Mouse (Mus musculus) brain, embryonic 14.5 days (tissue): ENCODE data around the gene Kif27. TPM values are rescaled to one million over a fixed set of nuclear protein-coding genes. Genes with fewer than 3 reads are reported as not detected.
"Not testable (repeated sequence)": the region's sequence is repeated elsewhere in the genome, so short reads cannot be mapped to it uniquely, and the experiment has no call there.

ENCODE experiments used
- DNase-seq: peaks from one replicate; pipeline ENCODE4 v3.0.0-alpha.2; 2011; ENCODE audit warnings: low read depth
- CTCF ChIP-seq: fragments of 200-500 bp; IDR thresholded peaks from 2 replicates; pipeline ENCODE4 v1.5.1; 2012; ENCODE audit warnings: inconsistent platforms, mild to moderate bottlenecking, moderate library complexity, borderline replicate concordance; ENCODE audit not compliant: insufficient read depth, insufficient read length; ENCODE audit errors: extremely low read depth
- POLR2A ChIP-seq: fragments of 200-500 bp; IDR thresholded peaks from 2 replicates; pipeline ENCODE4 v1.6.1; 2012; ENCODE audit warnings: mild to moderate bottlenecking, inconsistent platforms, borderline replicate concordance; ENCODE audit not compliant: poor library complexity, insufficient read depth, insufficient read length, severe bottlenecking; ENCODE audit errors: extremely low read depth
- polyA plus RNA-seq: library from polyadenylated mRNA; depleted of rRNA; stranded (reverse); fragments of >200 nt; gene quantifications from 2 replicates; pipeline ENCODE4 v1.2.3, GENCODE M21; 2012

The Kif27 gene
- polyA plus RNA-seq, 1 experiment = 2.5 TPM

- TF ChIP-seq POLR2A = no peak
- TF ChIP-seq CTCF = no peak
- peak; percentile 76 for DNase-seq
Observed at GRCm38 (mm10) chr13:58384779-58385546, 26.0 kb upstream of the Kif27 start, which contains the start of gene 2210016F16Rik. Gene 2210016F16Rik (minus strand): TSS chr13:58385225.

- DNase-seq = no peak
- no peak for TF ChIP-seq CTCF
- no peak for TF ChIP-seq POLR2A
Observed at GRCm38 (mm10) chr13:58384371-58384770, 25.4 kb upstream of the Kif27 start.

GRCm38 (mm10) chr13:58373153-58373470, 14.2 kb upstream of the Kif27 start:
- no peak for DNase-seq
- TF ChIP-seq POLR2A = no peak
- TF ChIP-seq CTCF = no peak

GRCm38 (mm10) chr13:58372278-58373152, 13.6 kb upstream of the Kif27 start:
- TF ChIP-seq POLR2A (no peak), CTCF (no peak)

GRCm38 (mm10) chr13:58368835-58369234, 9.9 kb upstream of the Kif27 start:
- DNase-seq = no peak
- TF ChIP-seq CTCF (no peak), POLR2A (no peak)

More at GRCm38 (mm10) chr13:58372278-58373152, 13.6 kb upstream of the Kif27 start:
- DNase-seq = no peak

- no peak for TF ChIP-seq POLR2A
- TF ChIP-seq CTCF = no peak
Observed at GRCm38 (mm10) chr13:58367641-58368040, 8.7 kb upstream of the Kif27 start.

GRCm38 (mm10) chr13:58366373-58366772, 7.5 kb upstream of the Kif27 start:
- TF ChIP-seq CTCF (no peak), POLR2A (no peak)
- no peak for DNase-seq

More at GRCm38 (mm10) chr13:58367641-58368040, 8.7 kb upstream of the Kif27 start:
- no peak for DNase-seq

- DNase-seq = not testable (repeated sequence)
Observed at GRCm38 (mm10) chr13:58365179-58365578, 6.3 kb upstream of the Kif27 start.

- TF ChIP-seq CTCF (no peak), POLR2A (no peak)
- DNase-seq = no peak
Observed at GRCm38 (mm10) chr13:58364353-58365175, 5.6 kb upstream of the Kif27 start.

GRCm38 (mm10) chr13:58359304-58359653, 357 bp upstream of the Kif27 start:
- TF ChIP-seq POLR2A = no peak
- no peak for TF ChIP-seq CTCF
- no peak for DNase-seq

- no peak for TF ChIP-seq CTCF
- no peak for TF ChIP-seq POLR2A
- DNase-seq = no peak
Observed at GRCm38 (mm10) chr13:58352996-58353395, 5.9 kb downstream of the Kif27 start.
